Mouse (Mus musculus) layer of hippocampus, adult 2 months (tissue): Measurements from ENCODE around the gene Pgpep1l. TPM values are rescaled to one million over a fixed set of nuclear protein-coding genes. Genes with fewer than 3 reads are reported as not detected.

Source experiments
- DNase-seq, 2 experiments: peaks; one replicate each; pipeline ENCODE4 v3.0.0; 2022; ENCODE audit warnings: low spot score in 2 of 2
- H3K27ac ChIP-seq: fragments of 200-600 bp; 2 replicates; pipeline ENCODE4 v1.8.1; 2022
- H3K4me3 ChIP-seq: fragments of 200-600 bp; 2 replicates; pipeline ENCODE4 v1.8.1; 2022; ENCODE audit warnings: mild to moderate bottlenecking
- CTCF ChIP-seq: fragments of 200-600 bp; conservative IDR thresholded peaks from 2 replicates; pipeline ENCODE4 v1.8.1; 2022; ENCODE audit warnings: antibody characterized with exemption, mild to moderate bottlenecking, moderate library complexity
- total RNA-seq, 2 experiments: library from RNA; stranded (reverse); gene quantifications; 2 replicates each; pipeline ENCODE4 v1.2.3; 2021

Gene Pgpep1l
- total RNA-seq, 2 experiments from 2014 or later, result 3.2 to 3.6 TPM

DNA sequence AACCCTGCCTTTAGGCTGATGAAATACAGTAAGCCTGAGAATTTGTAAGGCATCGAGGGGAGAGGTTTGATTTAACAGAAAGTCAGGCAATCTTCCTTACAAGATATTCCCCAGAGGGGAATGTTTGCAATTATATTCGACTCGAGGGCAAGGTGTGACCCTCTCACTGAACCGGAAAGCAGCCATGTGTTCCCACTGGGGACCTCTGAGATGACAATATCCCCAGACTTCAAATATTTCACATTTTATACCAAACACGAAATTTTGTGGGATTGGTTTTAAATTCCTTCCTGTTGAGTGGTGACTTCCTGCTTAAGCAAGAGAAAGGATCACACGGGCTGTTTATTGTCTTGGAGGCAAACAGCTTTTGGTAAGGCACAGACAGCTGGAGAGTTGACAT, 2.7 kb upstream of the Pgpep1l start:
- TF ChIP-seq CTCF, result no peak
- no peak overlapping the region for H3K27ac ChIP-seq
- no peak for DNase-seq

DNA sequence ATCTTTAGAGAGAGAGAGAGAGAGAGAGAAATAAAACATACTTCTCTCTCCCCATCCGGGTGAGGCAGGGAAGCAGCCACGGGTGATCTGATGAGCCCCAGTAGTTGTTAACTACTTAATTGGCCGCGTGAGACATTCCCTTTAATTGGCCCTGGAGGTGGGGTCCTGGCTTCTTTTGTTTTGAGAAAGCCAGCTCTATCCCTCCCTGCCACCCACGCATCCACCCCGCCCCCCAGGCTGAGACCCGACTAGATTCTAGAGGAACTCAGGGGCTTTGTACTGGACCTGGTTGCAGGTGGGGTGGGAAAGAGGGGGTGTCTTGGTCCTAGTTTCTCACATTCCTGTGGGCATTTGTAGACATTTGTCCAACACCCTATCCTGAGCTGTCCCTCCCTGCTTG, 1.4 kb upstream of the Pgpep1l start:
- no peak overlapping the region for H3K27ac ChIP-seq
- H3K4me3 ChIP-seq, result no peak overlapping the region
- no peak for TF ChIP-seq CTCF
- no peak for DNase-seq

More for the DNA sequence above, 2.7 kb upstream of the Pgpep1l start:
- no peak overlapping the region for H3K4me3 ChIP-seq

DNA sequence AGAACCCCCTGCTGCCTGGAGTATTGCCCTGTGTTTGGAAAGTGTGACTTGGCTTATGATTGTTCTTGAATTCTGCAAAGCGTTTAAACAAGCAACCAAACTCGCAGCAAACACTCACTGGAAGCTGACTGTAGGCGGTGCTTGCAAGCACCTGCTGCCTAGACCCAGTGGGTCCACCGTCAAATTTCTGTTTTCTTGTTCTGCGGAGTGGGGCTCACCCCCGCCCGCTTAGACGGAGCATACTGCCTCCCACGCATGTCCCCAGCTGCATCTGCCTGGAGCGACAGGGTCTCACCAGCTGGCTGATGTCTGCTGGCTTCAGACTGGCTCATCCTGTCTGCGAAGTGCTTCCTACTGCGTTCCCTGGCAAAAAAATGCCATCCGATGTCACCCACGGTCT, 498 bp upstream of the Pgpep1l start:
- TF ChIP-seq CTCF, result no peak; the same call in 1 of the 2 replicates
- DNase-seq, result peak; percentile 84 to 87
- peak overlapping the region; percentile 51 for H3K4me3 ChIP-seq
- peak overlapping the region; percentile 88 for H3K27ac ChIP-seq

DNA sequence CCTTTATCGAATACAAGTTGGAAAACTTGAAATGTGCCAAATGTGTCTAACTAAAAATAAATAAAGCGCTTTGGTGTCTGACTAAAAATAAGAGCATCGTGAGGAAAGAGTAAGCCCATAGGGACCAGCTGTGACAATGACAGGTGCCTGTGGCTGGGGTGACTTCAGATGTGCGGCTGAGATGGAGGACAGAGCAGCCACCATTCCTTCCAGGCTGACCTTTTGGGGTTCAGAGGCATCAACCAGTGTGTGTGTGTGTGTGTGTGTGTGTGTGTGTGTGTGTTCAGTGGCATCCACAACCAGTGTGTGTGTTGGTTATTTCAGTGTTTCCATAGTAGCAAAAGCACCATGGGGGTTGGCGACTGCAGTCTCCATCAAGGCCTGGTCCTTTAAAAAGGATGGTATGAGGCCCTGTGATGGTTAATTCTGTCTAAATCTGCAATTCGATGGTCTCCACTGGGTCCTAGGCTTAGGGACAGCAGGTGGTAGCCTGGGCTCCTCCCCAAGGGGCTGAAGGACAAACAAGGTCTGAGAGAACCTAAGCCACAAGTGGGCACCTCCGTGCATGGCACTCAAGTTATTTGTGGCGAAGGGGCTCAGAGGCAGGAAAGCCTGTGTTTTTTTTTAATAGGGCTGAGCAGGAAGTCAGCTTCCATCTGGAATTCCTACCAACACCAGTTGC, 546 bp downstream of the Pgpep1l start:
- peak overlapping the region; percentile 88 for H3K27ac ChIP-seq
- peak overlapping the region; percentile 51 for H3K4me3 ChIP-seq
- no peak for TF ChIP-seq CTCF
- no peak for DNase-seq

DNA sequence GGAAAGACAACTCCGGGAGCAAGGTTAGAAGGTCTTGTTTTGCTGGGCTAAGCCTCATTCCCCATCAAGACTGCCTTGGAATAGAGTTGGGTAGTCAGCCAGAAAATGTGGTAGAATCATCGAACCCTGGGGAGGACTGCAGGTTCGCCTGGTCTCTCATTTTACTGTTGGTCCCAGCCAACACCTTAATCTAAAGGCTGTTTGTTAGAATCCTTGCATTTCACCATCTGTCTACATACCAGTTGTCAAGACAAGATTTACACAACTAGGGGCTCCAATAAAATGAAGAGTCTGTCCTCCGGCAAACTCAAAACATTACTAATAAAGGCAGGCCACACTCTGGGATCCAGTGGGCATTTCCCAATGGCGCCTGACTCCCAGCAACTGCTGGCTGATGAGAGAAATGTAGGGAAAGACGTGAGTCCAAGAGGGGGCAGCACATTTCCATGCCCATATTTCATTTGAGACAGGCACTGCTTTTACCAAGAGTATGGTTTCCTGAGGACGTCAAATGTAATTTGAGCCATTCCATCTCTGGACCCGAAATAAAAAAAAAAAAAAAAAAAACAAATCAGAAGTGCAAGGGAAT, 1.3 kb downstream of the Pgpep1l start:
- TF ChIP-seq CTCF, result peak; percentile 37
- Histone ChIP-seq H3K4me3 (no peak overlapping the region), H3K27ac (peak overlapping the region; percentile 88; the same call in 1 of the 2 replicates)
- no peak for DNase-seq

DNA sequence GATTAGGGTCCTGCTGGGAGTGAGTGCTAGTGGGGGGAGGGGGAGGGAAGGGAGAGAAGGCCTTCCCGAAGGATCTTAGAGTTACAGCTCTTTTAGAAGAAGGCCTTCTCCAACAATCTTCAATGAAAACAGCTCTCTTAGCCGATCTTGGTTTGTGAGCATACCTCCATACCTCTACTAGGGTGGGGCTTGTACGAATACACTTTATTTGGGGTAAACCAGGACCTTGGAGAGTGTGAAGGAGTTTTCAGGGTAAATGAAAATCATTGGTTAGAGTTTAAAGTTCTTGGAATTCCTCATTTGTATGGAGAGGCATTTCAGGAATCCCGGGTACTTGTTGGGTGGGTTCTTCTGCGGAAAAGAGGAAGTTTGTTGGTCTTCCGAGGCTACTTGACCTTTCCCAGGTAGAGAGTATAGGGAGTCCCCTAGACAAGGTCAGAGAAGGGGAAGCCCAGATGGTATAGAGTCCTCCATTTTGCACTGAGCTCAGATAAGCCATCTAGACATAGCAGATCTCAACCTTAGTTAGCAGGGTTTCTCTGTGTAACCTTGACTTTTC, 4.4 kb downstream of the Pgpep1l start:
- no peak for TF ChIP-seq CTCF
- DNase-seq, result no peak
- no peak overlapping the region for H3K27ac ChIP-seq
- no peak overlapping the region for H3K4me3 ChIP-seq

DNA sequence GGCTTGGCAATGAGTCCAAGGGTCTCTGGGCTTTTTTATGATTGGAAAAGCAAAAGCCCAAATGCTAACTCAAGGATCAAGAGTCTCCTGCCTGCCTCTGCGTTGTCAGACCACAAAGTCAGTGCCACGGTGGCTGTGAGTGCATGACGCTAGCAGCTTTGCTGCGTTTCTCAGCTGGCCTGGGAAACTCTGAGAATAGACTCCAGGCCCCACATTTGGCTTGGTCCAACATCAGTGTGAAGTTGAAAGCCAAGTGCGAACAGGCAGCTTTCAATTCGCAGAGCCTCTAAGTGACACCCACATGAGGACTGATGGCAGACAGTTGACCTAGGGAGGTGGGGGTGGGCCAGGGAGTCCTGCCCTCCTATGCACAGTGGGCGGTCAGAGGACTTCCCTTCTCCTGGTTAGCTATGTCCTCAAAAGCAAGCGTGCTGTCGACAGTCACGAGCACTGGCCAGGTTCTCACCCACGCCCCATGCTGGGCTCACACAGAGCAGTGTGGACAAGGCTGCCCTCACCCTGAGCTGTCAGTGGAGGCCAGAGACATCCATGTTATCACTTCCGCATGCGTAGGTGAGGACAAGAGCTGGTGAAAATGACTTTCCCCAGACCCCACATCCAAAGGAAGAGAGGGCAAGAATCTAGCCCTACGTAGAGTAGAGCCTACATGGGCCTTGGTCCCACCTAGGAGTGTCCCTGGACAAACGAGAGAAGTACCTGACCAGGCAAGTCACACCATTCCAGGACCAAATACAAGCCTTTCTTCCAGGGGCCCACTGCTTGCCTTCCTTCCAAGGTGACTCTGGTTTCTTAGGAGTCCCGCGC, 5.5 kb downstream of the Pgpep1l start:
- TF ChIP-seq CTCF, result no peak
- Histone ChIP-seq H3K27ac (no peak overlapping the region), H3K4me3 (no peak overlapping the region)
- no peak for DNase-seq

DNA sequence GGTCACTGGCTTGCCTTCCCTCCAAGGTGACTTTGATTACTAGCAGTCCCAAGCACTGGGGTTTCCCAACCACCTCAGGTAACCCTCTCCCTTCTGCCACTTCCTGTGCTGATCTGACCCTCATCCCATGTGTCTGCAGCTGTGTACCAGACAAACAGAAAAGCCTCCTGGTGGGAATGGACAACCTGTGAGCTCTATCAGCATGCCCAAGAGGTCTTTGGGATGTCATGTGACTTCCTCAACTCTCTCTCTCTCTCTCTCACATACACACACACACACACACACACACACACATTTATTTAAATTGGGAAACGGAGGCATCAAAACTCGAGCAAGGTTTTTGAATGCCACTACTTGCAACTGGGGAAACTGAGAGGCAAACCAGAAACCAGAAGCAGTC, 6.3 kb downstream of the Pgpep1l start:
- H3K4me3 ChIP-seq, result no peak overlapping the region
- H3K27ac ChIP-seq, result no peak overlapping the region
- no peak for TF ChIP-seq CTCF
- DNase-seq, result no peak

DNA sequence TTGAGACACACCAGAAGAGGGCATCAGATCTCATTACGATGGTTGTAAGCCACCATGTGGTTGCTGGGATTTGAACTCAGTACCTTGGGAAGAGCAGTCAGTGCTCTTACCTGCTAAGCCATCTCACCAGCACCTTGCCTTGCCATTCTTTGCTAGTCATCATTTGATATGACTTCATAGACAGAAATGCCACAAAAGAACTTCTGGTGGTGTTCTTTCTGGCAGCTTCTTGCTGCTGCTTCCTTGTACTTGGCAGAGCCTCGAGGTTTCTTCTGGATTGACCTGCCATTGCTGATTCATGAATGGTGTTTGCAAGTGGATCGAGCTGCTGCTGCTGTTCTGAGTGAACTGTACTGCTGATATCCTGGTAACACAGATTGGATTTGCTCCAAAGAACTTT, 13.1 kb downstream of the Pgpep1l start:
- Histone ChIP-seq H3K4me3 (no peak overlapping the region), H3K27ac (no peak overlapping the region)
- no peak for TF ChIP-seq CTCF
- no peak for DNase-seq

DNA sequence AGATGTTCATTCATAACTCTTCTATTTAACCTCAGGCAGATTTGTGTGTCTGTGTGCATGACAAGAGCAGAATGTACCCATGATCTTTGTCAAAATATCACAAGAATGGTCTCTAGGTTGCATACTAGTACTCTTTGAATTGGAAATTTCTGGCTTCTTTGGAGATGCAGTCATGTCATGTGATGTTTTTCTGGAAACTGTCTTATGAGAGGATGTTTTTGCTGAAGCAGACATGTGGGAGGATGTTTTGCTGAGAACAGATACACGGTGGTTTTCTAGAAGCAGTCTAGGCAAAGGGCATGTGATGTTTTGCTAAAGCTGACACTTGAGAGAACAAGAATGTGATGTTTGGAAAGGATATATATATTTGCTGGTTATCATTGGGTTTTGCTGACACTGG, 13.6 kb downstream of the Pgpep1l start:
- no peak overlapping the region for H3K4me3 ChIP-seq
- DNase-seq, result no peak
- no peak overlapping the region for H3K27ac ChIP-seq
- no peak for TF ChIP-seq CTCF

DNA sequence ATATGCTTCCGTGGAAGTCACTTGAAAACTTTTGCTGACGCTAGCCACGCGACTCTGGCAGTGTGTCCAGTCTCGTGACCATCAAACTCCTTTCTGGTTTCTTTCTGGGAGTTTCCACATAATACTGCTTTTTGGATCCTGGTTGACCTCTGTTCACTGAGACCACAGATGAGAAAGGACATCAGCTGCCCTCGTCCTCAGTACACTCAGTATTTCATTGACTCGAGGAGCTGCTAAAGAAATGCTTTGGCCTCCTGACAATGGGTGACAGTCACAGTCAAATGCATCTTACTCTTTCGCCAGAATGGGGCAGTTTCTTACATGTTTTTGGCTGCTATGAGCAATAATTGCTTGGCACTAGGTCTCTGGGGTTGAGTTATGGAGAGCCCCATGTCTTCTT, 17.8 kb downstream of the Pgpep1l start:
- DNase-seq, result no peak
- TF ChIP-seq CTCF, result no peak
- Histone ChIP-seq H3K27ac (no peak overlapping the region), H3K4me3 (no peak overlapping the region)

DNA sequence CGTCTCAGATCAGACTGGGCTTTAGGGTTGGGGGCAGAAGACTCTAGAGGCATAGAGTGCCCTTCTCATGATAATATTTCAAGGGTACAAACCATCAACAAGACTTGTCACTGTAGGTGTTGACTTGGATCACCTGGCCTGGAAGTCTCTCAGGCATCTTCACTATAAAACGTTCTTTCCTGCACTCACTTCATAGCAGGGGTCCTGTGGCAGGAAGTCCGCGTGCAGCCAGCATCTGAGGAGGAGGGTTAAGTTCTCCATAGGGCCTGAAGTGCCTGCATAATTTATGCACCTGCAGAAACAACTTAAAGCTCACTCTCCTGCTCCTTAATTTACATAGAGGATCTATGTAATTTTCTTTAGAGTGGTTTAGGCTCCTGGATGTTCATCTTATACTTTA, 18.4 kb downstream of the Pgpep1l start:
- no peak for TF ChIP-seq CTCF
- DNase-seq, result no peak
- no peak overlapping the region for H3K27ac ChIP-seq
- H3K4me3 ChIP-seq, result no peak overlapping the region

DNA sequence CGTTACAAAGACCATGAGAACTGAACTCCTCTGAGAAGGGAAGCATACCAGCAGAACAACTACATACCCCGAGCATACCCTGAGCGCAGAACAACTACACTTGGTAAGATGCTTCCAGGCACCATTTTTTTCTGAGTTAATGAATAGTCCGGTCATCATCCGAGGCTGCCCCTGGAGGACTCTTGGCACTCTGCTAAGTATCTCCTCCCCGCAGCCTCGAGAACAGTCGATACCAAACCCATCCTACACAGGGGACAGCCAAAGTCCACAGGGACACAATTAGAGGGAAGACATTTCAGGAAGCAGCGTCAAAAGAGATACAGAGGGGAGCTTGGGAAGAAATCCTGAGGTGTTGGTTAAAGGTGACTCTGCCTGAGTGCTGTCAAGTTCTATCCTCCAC, 22.8 kb downstream of the Pgpep1l start:
- TF ChIP-seq CTCF, result no peak
- Histone ChIP-seq H3K27ac (no peak overlapping the region), H3K4me3 (no peak overlapping the region)

More for the DNA sequence above, 22.8 kb downstream of the Pgpep1l start:
- no peak for DNase-seq
